Mouse (Mus musculus): ENCODE measurements at regions not wholly inside any gene's neighbourhood (a gene's known extent, or its start where the extent isn't known, plus 50 kb on each side); places are given as distances from the start of the nearest gene placed in this dataset.

- no peaks in the 10 kb centered on the region for H3K27me3 ChIP-seq (ENCODE audit: control insufficient read depth in 1 of 2, insufficient read depth in 2 of 2, low read length in 2 of 2)
- no peaks in the 10 kb centered on the region for H3K36me3 ChIP-seq (ENCODE audit: control insufficient read depth in 1 of 2, insufficient read depth in 2 of 2, low read length in 2 of 2)
- no peaks in the 10 kb centered on the region for H3K79me2 ChIP-seq (ENCODE audit: control insufficient read depth, insufficient read depth, low read length, poor library complexity)
- no peak overlapping the region for H3K9ac ChIP-seq (ENCODE audit: control insufficient read depth, low read depth, low read length, poor library complexity, severe bottlenecking)
- no peak overlapping the region for H3K27ac ChIP-seq (ENCODE audit: control insufficient read depth, low read depth, low read length)
- no peak for DNase-seq (ENCODE audit: low read depth, low spot score)
- H3K4me1 ChIP-seq (ENCODE audit: control insufficient read depth in 1 of 2, insufficient read depth in 2 of 2, low read length in 2 of 2) = no peaks in the 10 kb centered on the region
- no peak overlapping the region for H3K4me3 ChIP-seq (ENCODE audit: control insufficient read depth in 1 of 2, insufficient read depth in 1 of 2, low read depth in 2 of 2, low read length in 2 of 2)
- H3K9me3 ChIP-seq (replicated peaks; ENCODE audit: insufficient read depth, low read length) = no peaks in the 10 kb centered on the region
- TF ChIP-seq MXI1 (IDR thresholded peaks at IDR 0.05; ENCODE audit: low read depth, low read length) = no peak
- TF ChIP-seq UBTF (IDR thresholded peaks at IDR 0.05; ENCODE audit: borderline replicate concordance, insufficient read depth, low read depth, low read length) = no peak
- TF ChIP-seq E2F4 (IDR thresholded peaks at IDR 0.05; ENCODE audit: borderline replicate concordance, low read depth, low read length) = no peak
- TF ChIP-seq USF1 (IDR thresholded peaks at IDR 0.05; ENCODE audit: low read depth, low read length) = no peak
- no peak for TF ChIP-seq HCFC1 (IDR thresholded peaks at IDR 0.05; ENCODE audit: low read depth, low read length)
- TF ChIP-seq CHD2 (IDR thresholded peaks at IDR 0.05; ENCODE audit: low read length) = no peak
- TF ChIP-seq JUND (IDR thresholded peaks at IDR 0.05; ENCODE audit: low read depth, low read length) = no peak
- no peak for TF ChIP-seq BHLHE40 (IDR thresholded peaks at IDR 0.05; ENCODE audit: borderline replicate concordance, low read depth, low read length)
- TF ChIP-seq MYB (IDR thresholded peaks at IDR 0.05; ENCODE audit: low read depth, low read length) = no peak
- no peak for TF ChIP-seq KAT2A (conservative IDR thresholded peaks at IDR 0.05; ENCODE audit: low read depth, low read length)
- TF ChIP-seq SIN3A (IDR thresholded peaks at IDR 0.05; ENCODE audit: low read length) = no peak
These were observed 407.8 kb downstream of the Tmem132b start for GRCm38 (mm10) chr5:125939416-125939815.

- DNase-seq (ENCODE audit: low read depth, low spot score) = no peak
- Histone ChIP-seq H3K9ac (ENCODE audit: control insufficient read depth, low read depth, low read length, poor library complexity, severe bottlenecking) (no peak overlapping the region), H3K27ac (ENCODE audit: control insufficient read depth, low read depth, low read length) (no peak overlapping the region), H3K79me2 (ENCODE audit: control insufficient read depth, insufficient read depth, low read length, poor library complexity) (no peaks in the 10 kb centered on the region), H3K9me3 (replicated peaks; ENCODE audit: insufficient read depth, low read length) (no peaks in the 10 kb centered on the region), H3K27me3 (ENCODE audit: control insufficient read depth in 1 of 2, insufficient read depth in 2 of 2, low read length in 2 of 2) (no peaks in the 10 kb centered on the region), H3K4me3 (ENCODE audit: control insufficient read depth in 1 of 2, insufficient read depth in 1 of 2, low read depth in 2 of 2, low read length in 2 of 2) (no peak overlapping the region), H3K4me1 (ENCODE audit: control insufficient read depth in 1 of 2, insufficient read depth in 2 of 2, low read length in 2 of 2) (no peaks in the 10 kb centered on the region), H3K36me3 (ENCODE audit: control insufficient read depth in 1 of 2, insufficient read depth in 2 of 2, low read length in 2 of 2) (no peaks in the 10 kb centered on the region)
- TF ChIP-seq TCF12 (IDR thresholded peaks at IDR 0.05; ENCODE audit: low read depth, low read length) (no peak), SMC3 (IDR thresholded peaks at IDR 0.05; ENCODE audit: low read depth, low read length) (no peak), TBP (IDR thresholded peaks at IDR 0.05; ENCODE audit: low read depth, low read length) (no peak), ZNF384 (IDR thresholded peaks at IDR 0.05; ENCODE audit: low read depth, low read length) (no peak), KAT2A (conservative IDR thresholded peaks at IDR 0.05; ENCODE audit: low read depth, low read length) (no peak), USF2 (IDR thresholded peaks at IDR 0.05; ENCODE audit: borderline replicate concordance in 1 of 2, insufficient read depth in 1 of 2, low read depth in 1 of 2, low read length in 2 of 2) (no peak), GABPA (IDR thresholded peaks at IDR 0.05; ENCODE audit: low read depth, low read length) (no peak), UBTF (IDR thresholded peaks at IDR 0.05; ENCODE audit: borderline replicate concordance, insufficient read depth, low read depth, low read length) (no peak), MAFK (IDR thresholded peaks at IDR 0.05; ENCODE audit: borderline replicate concordance, low read depth, low read length) (no peak), ETS1 (IDR thresholded peaks at IDR 0.05; ENCODE audit: low read depth, low read length) (no peak), POLR2AphosphoS5 (IDR thresholded peaks at IDR 0.05; ENCODE audit: borderline replicate concordance, low read depth, low read length) (no peak)
These were observed 415.2 kb downstream of the Tmem132b start for GRCm38 (mm10) chr5:125946729-125947128.
